Mouse (Mus musculus): ENCODE results near the gene Mybpc1.

DNA sequence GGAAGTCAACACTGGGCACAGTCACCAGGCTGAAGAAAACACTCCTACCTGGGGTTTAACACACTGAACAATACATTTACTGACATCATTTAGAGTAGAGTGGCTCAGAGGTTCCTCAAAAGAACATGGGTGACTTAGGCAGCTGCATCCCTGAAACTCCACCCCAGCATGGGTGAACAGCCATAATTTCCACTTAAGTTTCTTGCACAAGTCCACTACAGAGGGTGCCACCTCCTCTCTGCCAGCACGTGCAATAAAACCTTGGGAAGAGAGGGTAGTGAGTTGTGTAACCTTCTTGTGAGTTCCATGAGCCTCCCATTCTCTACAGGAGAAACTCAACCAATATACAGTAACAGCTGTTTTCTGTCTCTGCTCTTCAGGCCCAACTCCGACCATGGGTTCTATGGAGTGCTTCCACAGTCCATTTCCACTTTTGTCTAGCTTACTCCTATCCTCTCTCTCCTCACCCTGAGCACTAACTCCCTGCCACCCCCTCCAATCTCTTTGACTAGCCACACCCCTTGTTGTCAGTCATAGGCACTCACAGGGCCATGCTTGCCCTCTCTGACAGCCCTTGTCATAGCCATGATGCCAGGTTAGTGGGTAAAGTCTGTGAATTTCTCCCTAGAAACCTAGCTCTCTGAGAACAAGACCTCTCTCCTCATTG lies 25.8 kb upstream of the Mybpc1 start:
- TF ChIP-seq POLR2A (IDR thresholded peaks at IDR 0.05; ENCODE audit: borderline replicate concordance, low read depth, low read length), result no peak
- TF ChIP-seq CTCF (IDR thresholded peaks at IDR 0.05; ENCODE audit: low read depth, low read length), result no peak
